Mouse (Mus musculus) thymus, adult 2 months (tissue): ENCODE results near the gene Hspa12a.

Source experiments
- CTCF ChIP-seq: fragments of 200-500 bp; IDR thresholded peaks from 2 replicates; pipeline ENCODE4 v1.5.1; 2012; ENCODE audit warnings: mild to moderate bottlenecking, control low read depth, low read length, moderate library complexity, borderline replicate concordance; ENCODE audit not compliant: control insufficient read depth, poor library complexity, insufficient read depth; ENCODE audit errors: extremely low read depth
- POLR2A ChIP-seq: fragments of 200-500 bp; IDR thresholded peaks from 2 replicates; pipeline ENCODE4 v1.6.1; 2012; ENCODE audit warnings: mild to moderate bottlenecking, low read length, control low read depth, moderate library complexity; ENCODE audit not compliant: control insufficient read depth, poor library complexity, insufficient read depth; ENCODE audit errors: extremely low read depth

DNA sequence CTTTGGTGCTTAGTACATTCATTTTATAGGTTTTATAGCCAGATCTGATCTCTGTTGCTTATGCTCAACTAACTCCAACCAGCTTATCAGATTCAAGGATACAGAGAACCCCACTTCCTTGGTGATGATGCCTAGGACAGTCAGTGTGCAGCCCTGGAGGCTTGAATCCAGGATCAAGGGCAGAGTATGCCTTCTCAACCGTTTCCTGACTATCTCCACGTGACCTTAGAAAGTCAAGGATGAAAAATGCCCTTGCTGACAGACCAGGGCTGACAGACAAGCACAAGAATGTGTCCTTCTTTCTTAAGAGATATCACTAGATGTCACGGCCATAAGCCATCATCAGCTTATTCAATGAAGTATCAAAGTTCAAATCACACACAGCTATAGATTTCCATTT lies 69.9 kb downstream of the Hspa12a start:
- TF ChIP-seq CTCF (no peak), POLR2A (no peak)
